Comparison of ENCODE assay signal across 17 mouse cellular contexts in the genomic region with DNA sequence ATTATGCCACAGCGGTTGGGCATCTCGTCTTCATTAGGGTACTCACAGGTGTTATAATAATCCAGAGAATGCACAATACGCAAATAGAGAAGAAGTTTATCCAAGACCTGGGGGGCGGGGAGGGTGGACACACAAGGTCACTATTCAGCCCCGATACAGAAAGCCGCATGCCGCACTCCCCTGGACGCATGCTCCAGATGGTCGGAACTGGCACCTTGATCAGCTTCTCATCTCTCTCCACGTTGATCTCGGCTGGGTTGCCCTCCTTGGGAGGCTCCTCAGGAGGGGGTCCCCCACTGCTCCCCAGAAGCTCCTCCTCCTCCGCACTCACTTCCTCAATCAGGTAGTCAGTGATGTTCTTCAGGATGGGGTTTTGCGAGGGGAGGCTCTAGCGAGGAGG.
"Had no signal": no experiment of that assay in that cellular context is flagged by ENCODE, and none has a peak within 500 bp of the region (broad histone marks: within the 10 kb centered on the region; RNA-seq: fewer than 3 reads in every experiment).

No protein-coding gene starts in this region.

- H3K4me3 ChIP-seq: lung, embryonic 15.5 days; midbrain, embryonic 12.5 days; neural tube, embryonic 12.5 days; stomach, embryonic 15.5 days had no signal

- ATAC-seq: liver, postnatal 0 days; lung, postnatal 0 days had no signal

- H3K27me3 ChIP-seq: lung, embryonic 15.5 days; megakaryocyte, embryonic 14.5 days; stomach, embryonic 15.5 days had no signal

- DNase-seq: liver, postnatal 0 days; lung, adult 2 months; lung, postnatal 14 days; lung, postnatal 36 days; midbrain, embryonic 14.5 days; right cerebral cortex, postnatal 14 days; thymus, adult 2 months; thymus, postnatal 25 days; thymus, postnatal 4 days had no signal

- H3K9me3 ChIP-seq: lung, embryonic 15.5 days; megakaryocyte, embryonic 14.5 days; midbrain, embryonic 12.5 days; neural tube, embryonic 12.5 days; stomach, embryonic 15.5 days had no signal

- H3K27ac ChIP-seq: lung, embryonic 15.5 days; macrophage; midbrain, embryonic 12.5 days; neural tube, embryonic 12.5 days; stomach, embryonic 15.5 days; stomach, postnatal 0 days had no signal
